Mouse (Mus musculus) adrenal gland, postnatal 25 days (tissue): ENCODE measurements at regions not wholly inside any gene's neighbourhood (a gene's known extent, or its start where the extent isn't known, plus 50 kb on each side); places are given as distances from the start of the nearest gene placed in this dataset.
A peak's percentile ranks its signal among the peaks of the same experiment; 100 is the strongest.

Experiments
- DNase-seq: peaks from one replicate; pipeline ENCODE4 v3.0.0; 2021; ENCODE audit warnings: mixed read lengths

- no peak for DNase-seq
Observed at GRCm38 (mm10) chr3:62985033-62985432, 256.3 kb upstream of the Mme start.

- DNase-seq, result no peak
Observed at GRCm38 (mm10) chr3:62976906-62977305, 264.4 kb upstream of the Mme start.

- no peak for DNase-seq
Observed at GRCm38 (mm10) chr3:62963244-62963643, 278.1 kb upstream of the Mme start.

- peak; percentile 25 for DNase-seq
Observed at GRCm38 (mm10) chr3:62962608-62963007, 278.7 kb upstream of the Mme start.

- no peak for DNase-seq
Observed at GRCm38 (mm10) chr3:62945356-62945755, 296.0 kb upstream of the Mme start.

GRCm38 (mm10) chr3:62938601-62939000, 302.7 kb upstream of the Mme start:
- DNase-seq, result no peak

GRCm38 (mm10) chr3:62924441-62924840, 316.9 kb upstream of the Mme start:
- DNase-seq, result no peak

GRCm38 (mm10) chr3:62916899-62917298, 312.0 kb upstream of the Gpr149 start:
- no peak for DNase-seq

- DNase-seq, result no peak
Observed at GRCm38 (mm10) chr3:62885104-62885503, 280.2 kb upstream of the Gpr149 start.

GRCm38 (mm10) chr3:62882310-62883073, 277.6 kb upstream of the Gpr149 start:
- no peak for DNase-seq

GRCm38 (mm10) chr3:62860731-62861130, 255.8 kb upstream of the Gpr149 start:
- DNase-seq, result peak; percentile 5

GRCm38 (mm10) chr3:62835695-62836476, 230.9 kb upstream of the Gpr149 start:
- DNase-seq, result no peak

- no peak for DNase-seq
Observed at GRCm38 (mm10) chr3:62823892-62824291, 219.0 kb upstream of the Gpr149 start.

GRCm38 (mm10) chr3:62801044-62801443, 196.1 kb upstream of the Gpr149 start:
- DNase-seq, result no peak

- DNase-seq, result no peak
Observed at GRCm38 (mm10) chr3:62786233-62786632, 181.3 kb upstream of the Gpr149 start.
